Mouse (Mus musculus): ENCODE results near the gene Helz. TPM values are rescaled to one million over a fixed set of nuclear protein-coding genes. Genes with fewer than 3 reads are reported as not detected.

The Helz gene
- polyA plus RNA-seq, 1 experiment from 2014 or later: 5.6 TPM

GRCm38 (mm10) chr11:107705476-107706074 is 157.8 kb downstream of the Helz start:
- no peak overlapping the region for H3K4me3 ChIP-seq (replicated peaks)
- 57% methylated on average over 11 of the region's 11 CpGs for WGBS (ENCODE audit: insufficient replicate concordance)
- no peaks in the 10 kb centered on the region for H3K4me1 ChIP-seq (replicated peaks)
- no peaks in the 10 kb centered on the region for H3K9me3 ChIP-seq (replicated peaks)
- no peaks in the 10 kb centered on the region for H3K36me3 ChIP-seq (replicated peaks)
- ATAC-seq (ENCODE audit: insufficient read depth): no peak
- peaks cover 5% of the 10 kb centered on the region; the same call in 1 of the 2 replicates for H3K27me3 ChIP-seq
- H3K4me2 ChIP-seq: no peak overlapping the region
- no peak overlapping the region for H3K27ac ChIP-seq (replicated peaks)
- H3K9ac ChIP-seq: no peak overlapping the region

- H3K27me3 ChIP-seq: peaks cover 5% of the 10 kb centered on the region; the same call in 1 of the 2 replicates
- ATAC-seq (ENCODE audit: insufficient read depth): no peak
- 61% methylated on average over 20 of the region's 20 CpGs for WGBS (ENCODE audit: insufficient replicate concordance)
- H3K36me3 ChIP-seq (replicated peaks): no peaks in the 10 kb centered on the region
- H3K4me2 ChIP-seq: no peak overlapping the region
- H3K27ac ChIP-seq (replicated peaks): no peak overlapping the region
- H3K4me3 ChIP-seq (replicated peaks): no peak overlapping the region
- H3K9me3 ChIP-seq (replicated peaks): no peaks in the 10 kb centered on the region
- H3K9ac ChIP-seq: no peak overlapping the region
- H3K4me1 ChIP-seq (replicated peaks): no peaks in the 10 kb centered on the region
These were observed 160.3 kb downstream of the Helz start for GRCm38 (mm10) chr11:107707897-107708610.

GRCm38 (mm10) chr11:107710379-107710778 is 162.6 kb downstream of the Helz start:
- Histone ChIP-seq H3K9me3 (replicated peaks) (no peaks in the 10 kb centered on the region), H3K27me3 (no peaks in the 10 kb centered on the region), H3K4me3 (replicated peaks) (no peak overlapping the region), H3K4me1 (replicated peaks) (no peaks in the 10 kb centered on the region), H3K9ac (no peak overlapping the region), H3K4me2 (no peak overlapping the region), H3K36me3 (replicated peaks) (no peaks in the 10 kb centered on the region), H3K27ac (replicated peaks) (no peak overlapping the region)
- no peak for ATAC-seq (ENCODE audit: insufficient read depth)
- WGBS (ENCODE audit: insufficient replicate concordance): 43% methylated on average over 3 of the region's 3 CpGs

GRCm38 (mm10) chr11:107714368-107714767 is 166.6 kb downstream of the Helz start:
- H3K4me1 ChIP-seq (replicated peaks): no peaks in the 10 kb centered on the region
- no peaks in the 10 kb centered on the region for H3K36me3 ChIP-seq (replicated peaks)
- no peaks in the 10 kb centered on the region for H3K9me3 ChIP-seq (replicated peaks)
- no peak overlapping the region for H3K4me2 ChIP-seq
- H3K4me3 ChIP-seq (replicated peaks): no peak overlapping the region
- no peak overlapping the region for H3K27ac ChIP-seq (replicated peaks)
- 73% methylated on average over 7 of the region's 7 CpGs for WGBS (ENCODE audit: insufficient replicate concordance)
- no peak for ATAC-seq (ENCODE audit: insufficient read depth)
- no peak overlapping the region for H3K9ac ChIP-seq
- no peaks in the 10 kb centered on the region for H3K27me3 ChIP-seq

GRCm38 (mm10) chr11:107716332-107716938 is 168.7 kb downstream of the Helz start, which contains the start of gene Cacng1:
Gene Cacng1, minus strand, starts transcription at chr11:107716522.
- no peaks in the 10 kb centered on the region for H3K4me1 ChIP-seq (replicated peaks)
- no peaks in the 10 kb centered on the region for H3K27me3 ChIP-seq
- H3K4me2 ChIP-seq: no peak within 1 kb of the TSS
- no peak within 1 kb of the TSS for H3K27ac ChIP-seq (replicated peaks)
- no peak within 1 kb of the TSS for H3K9ac ChIP-seq
- 71% methylated on average over 16 of the region's 16 CpGs for WGBS (ENCODE audit: insufficient replicate concordance)
- H3K36me3 ChIP-seq (replicated peaks): no peaks in the 10 kb centered on the region
- ATAC-seq (ENCODE audit: insufficient read depth): no peak
- no peaks in the 10 kb centered on the region for H3K9me3 ChIP-seq (replicated peaks)
- no peak within 1 kb of the TSS for H3K4me3 ChIP-seq (replicated peaks)

- Histone ChIP-seq H3K27me3 (no peaks in the 10 kb centered on the region), H3K4me2 (no peak overlapping the region), H3K36me3 (replicated peaks) (no peaks in the 10 kb centered on the region), H3K4me3 (replicated peaks) (no peak overlapping the region), H3K4me1 (replicated peaks) (no peaks in the 10 kb centered on the region), H3K27ac (replicated peaks) (no peak overlapping the region), H3K9ac (no peak overlapping the region), H3K9me3 (replicated peaks) (no peaks in the 10 kb centered on the region)
- no peak for ATAC-seq (ENCODE audit: insufficient read depth)
- 64% methylated on average over 9 of the region's 9 CpGs for WGBS (ENCODE audit: insufficient replicate concordance)
These were observed 172.7 kb downstream of the Helz start for GRCm38 (mm10) chr11:107720264-107721021.

- H3K9me3 ChIP-seq (replicated peaks): no peaks in the 10 kb centered on the region
- H3K9ac ChIP-seq: no peak overlapping the region
- no peak for ATAC-seq (ENCODE audit: insufficient read depth)
- H3K4me1 ChIP-seq (replicated peaks): no peaks in the 10 kb centered on the region
- no peak overlapping the region for H3K4me3 ChIP-seq (replicated peaks)
- H3K36me3 ChIP-seq (replicated peaks): no peaks in the 10 kb centered on the region
- H3K27ac ChIP-seq (replicated peaks): no peak overlapping the region
- H3K4me2 ChIP-seq: no peak overlapping the region
- WGBS (ENCODE audit: insufficient replicate concordance): 68% methylated on average over 7 of the region's 7 CpGs
- no peaks in the 10 kb centered on the region for H3K27me3 ChIP-seq
These were observed 173.3 kb downstream of the Helz start for GRCm38 (mm10) chr11:107721057-107721456.

GRCm38 (mm10) chr11:107724603-107725002 is 176.9 kb downstream of the Helz start:
- no peaks in the 10 kb centered on the region for H3K36me3 ChIP-seq (replicated peaks)
- no peaks in the 10 kb centered on the region for H3K4me1 ChIP-seq (replicated peaks)
- whole genome bisulfite sequencing (ENCODE audit: insufficient replicate concordance): 57% methylated on average over 8 of the region's 8 CpGs
- H3K27me3 ChIP-seq: no peaks in the 10 kb centered on the region
- no peak overlapping the region for H3K4me2 ChIP-seq
- H3K27ac ChIP-seq (replicated peaks): no peak overlapping the region
- no peak overlapping the region for H3K4me3 ChIP-seq (replicated peaks)
- ATAC-seq (ENCODE audit: insufficient read depth): no peak
- H3K9me3 ChIP-seq (replicated peaks): no peaks in the 10 kb centered on the region
- H3K9ac ChIP-seq: no peak overlapping the region

GRCm38 (mm10) chr11:107728073-107728863 is 180.5 kb downstream of the Helz start:
- Histone ChIP-seq H3K27me3 (no peaks in the 10 kb centered on the region), H3K36me3 (replicated peaks) (no peaks in the 10 kb centered on the region), H3K4me2 (no peak overlapping the region), H3K4me1 (replicated peaks) (no peaks in the 10 kb centered on the region), H3K9ac (no peak overlapping the region), H3K4me3 (replicated peaks) (no peak overlapping the region), H3K9me3 (replicated peaks) (no peaks in the 10 kb centered on the region), H3K27ac (replicated peaks) (no peak overlapping the region)
- ATAC-seq (ENCODE audit: insufficient read depth): no peak
- 57% methylated on average over 13 of the region's 13 CpGs for WGBS (ENCODE audit: insufficient replicate concordance)

- Histone ChIP-seq H3K27ac (replicated peaks) (no peak overlapping the region), H3K4me2 (no peak overlapping the region), H3K4me3 (replicated peaks) (no peak overlapping the region), H3K4me1 (replicated peaks) (no peaks in the 10 kb centered on the region), H3K9me3 (replicated peaks) (no peaks in the 10 kb centered on the region), H3K27me3 (no peaks in the 10 kb centered on the region), H3K9ac (no peak overlapping the region), H3K36me3 (replicated peaks) (no peaks in the 10 kb centered on the region)
- no peak for ATAC-seq (ENCODE audit: insufficient read depth)
- WGBS (ENCODE audit: insufficient replicate concordance): 50% methylated on average over 7 of the region's 7 CpGs
These were observed 181.4 kb downstream of the Helz start for GRCm38 (mm10) chr11:107729141-107729540.
